Mouse (Mus musculus) telencephalon, adult 2 months (tissue): ENCODE results near the gene Mpp6.

Experiments
- DNase-seq: peaks from one replicate; pipeline ENCODE4 v3.0.0-alpha.2; 2011; ENCODE audit warnings: low read depth, low spot score

Mpp6 gene

DNA sequence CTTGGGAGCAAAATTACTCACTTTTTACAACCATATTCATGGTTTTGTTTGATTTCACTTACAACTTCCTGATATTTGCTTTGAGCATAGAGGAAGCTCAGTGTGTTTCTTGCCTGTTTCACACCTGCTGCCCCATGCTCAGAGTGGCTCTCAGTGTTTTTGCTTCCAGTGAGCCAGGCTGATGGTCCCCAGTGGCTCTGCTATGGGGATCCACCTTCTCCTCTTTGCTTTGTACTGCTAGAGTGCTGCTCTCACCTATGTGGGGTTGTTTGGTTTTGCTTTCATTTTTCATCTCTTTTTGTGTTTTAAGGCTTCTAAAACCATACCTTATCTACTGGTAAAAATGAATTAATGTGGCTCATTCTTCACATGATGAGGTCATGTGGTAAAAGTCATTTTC is 36.1 kb downstream of the Mpp6 start:
- DNase-seq = no peak

DNA sequence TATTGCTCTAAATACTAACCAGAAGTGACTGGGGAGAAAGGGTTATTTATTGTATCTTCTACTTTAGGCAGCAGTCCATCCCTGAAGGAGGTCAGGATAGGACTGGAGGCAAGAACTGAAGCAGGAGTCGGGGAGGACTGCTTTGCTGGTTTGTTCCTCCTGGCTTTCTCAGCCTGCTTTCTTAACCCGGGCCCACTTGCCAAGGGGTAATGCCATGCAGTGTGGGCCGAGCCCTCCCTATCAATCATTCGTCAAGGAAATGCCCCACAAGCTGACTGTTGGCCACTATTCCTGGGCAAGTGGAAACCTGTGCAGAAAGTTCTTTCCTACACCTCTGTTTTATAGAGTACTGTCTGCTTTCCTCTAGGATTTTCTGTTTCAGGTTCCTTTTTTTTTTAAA is 39.3 kb downstream of the Mpp6 start:
- no peak for DNase-seq

DNA sequence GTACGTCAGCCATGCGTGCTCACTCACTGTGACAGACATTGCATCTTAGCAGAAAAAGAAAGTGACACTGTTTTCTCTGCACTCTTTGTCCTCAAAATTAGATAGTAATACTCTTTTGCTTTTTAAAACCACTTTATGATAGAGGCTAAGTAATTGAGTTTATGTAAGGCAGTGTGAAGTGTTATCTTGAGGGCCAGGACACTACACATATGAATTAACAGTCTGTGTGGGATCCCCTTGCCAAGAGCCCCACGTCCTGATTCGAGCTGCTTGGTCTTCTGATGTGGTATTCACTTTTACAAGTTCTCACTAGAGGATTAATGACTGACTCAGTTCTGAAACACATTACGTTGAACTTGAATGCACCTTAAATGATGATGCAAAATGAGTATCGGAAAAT is 49.8 kb downstream of the Mpp6 start:
- DNase-seq = no peak

DNA sequence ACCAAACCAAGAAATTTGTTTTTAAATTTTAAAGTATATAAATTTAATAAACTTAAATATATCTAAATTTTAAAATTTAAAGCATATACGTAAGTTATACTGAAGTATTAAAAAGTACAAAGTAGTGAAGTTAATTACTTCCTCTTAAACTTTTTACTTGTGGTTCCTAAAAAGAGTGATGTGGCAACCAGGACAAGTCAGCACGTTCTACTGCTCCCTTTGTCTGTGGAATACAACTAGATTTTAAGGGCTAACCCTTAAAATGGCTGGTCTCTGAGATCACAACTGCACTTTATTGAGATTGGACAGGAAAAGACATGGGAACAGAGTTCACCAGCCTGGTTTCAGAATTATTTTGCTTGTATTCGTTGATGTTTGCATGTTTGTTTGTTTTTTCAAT is 53.0 kb downstream of the Mpp6 start:
- no peak for DNase-seq

DNA sequence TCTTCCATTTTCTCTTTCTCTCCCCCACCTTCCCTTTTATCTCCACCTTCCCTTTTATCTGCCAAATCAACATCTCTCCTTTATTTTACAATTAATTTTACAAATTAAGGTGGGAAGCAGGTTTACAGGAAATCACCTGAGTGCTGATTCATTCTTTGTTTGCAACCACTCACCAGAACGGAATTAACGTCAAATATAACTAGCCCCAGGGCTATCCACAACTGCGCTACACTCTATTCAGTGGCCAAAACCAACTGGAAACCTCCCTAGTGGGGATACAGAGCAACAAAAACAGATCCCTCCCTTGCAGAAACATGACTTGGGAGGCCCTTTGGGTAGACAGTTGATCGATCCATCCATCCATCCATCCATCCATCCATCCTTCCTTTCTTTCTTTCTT is 58.8 kb downstream of the Mpp6 start:
- DNase-seq = no peak

DNA sequence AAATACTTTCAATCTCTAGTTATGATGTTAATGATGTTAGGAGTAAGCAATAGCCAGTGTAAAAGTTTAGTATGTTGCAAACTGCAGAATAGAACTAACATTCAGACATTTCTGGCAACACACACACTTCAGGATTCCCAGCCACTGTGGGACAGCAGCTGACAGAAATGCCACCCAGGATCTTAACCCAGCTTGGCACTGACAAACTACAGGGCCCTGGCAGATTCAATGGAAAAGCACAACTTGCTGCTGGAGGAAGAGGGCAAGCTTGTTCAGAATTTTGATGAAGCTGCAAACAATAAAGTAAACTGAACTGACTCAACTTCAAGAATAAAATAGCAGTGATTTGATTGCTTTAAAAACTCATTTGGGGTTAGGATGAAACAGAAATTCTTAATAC is 59.7 kb downstream of the Mpp6 start:
- DNase-seq = no peak

DNA sequence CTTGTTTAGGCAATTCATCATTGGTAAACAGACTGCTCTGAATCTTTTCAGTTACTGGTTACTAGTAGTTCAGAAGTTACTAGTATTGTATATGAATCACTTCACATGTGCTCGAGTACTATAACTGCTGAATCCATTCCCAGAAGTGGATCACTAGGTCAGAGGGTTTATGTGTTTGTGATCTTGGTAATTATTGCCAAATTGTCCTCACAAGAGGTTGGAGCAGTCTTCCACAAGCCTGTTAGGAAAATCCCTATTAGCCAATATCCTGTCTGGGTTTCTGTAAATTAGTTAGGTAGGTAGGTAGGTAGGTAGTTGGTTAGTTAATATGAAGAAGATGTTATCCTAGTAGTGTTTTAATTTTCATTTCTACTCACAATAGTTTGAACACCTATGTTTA is 65.7 kb downstream of the Mpp6 start:
- no peak for DNase-seq

DNA sequence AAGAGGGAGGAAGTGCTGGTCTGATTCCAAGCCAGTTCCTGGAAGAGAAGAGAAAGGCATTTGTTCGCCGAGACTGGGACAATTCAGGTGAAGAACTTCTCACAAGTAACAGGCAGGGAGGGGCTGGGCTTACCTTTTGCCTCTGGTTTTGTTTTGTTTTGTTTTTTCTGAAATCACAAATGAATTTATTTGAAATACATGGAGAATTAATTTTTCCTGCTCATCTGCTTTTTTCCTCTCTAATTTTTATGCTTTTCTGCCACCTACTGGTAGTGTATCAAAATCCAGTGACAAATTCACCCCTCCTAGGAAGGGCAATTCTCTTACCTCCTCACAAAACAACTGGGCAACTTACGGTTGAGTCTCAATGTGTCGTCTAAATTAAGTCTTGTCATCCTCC is 70.1 kb downstream of the Mpp6 start:
- no peak for DNase-seq

DNA sequence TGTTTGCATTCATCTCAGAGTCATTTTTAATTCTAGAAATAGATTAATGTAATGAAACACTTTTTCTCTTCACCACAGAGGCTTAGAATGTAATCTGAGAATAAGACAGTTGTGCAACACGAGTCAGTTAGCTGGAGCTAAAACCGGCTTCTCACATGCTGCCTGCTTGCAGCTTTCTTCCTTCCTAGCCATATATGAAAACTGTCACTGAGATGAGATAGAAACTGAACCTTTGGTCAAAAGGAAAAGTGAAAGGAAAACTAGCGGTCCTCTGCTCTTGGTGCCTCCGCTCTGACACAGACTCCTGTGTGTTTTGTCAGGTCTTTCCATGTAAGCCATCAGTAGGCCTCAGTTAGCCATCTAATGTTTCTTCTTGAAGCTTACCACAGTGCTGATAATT is 77.9 kb downstream of the Mpp6 start:
- no peak for DNase-seq

DNA sequence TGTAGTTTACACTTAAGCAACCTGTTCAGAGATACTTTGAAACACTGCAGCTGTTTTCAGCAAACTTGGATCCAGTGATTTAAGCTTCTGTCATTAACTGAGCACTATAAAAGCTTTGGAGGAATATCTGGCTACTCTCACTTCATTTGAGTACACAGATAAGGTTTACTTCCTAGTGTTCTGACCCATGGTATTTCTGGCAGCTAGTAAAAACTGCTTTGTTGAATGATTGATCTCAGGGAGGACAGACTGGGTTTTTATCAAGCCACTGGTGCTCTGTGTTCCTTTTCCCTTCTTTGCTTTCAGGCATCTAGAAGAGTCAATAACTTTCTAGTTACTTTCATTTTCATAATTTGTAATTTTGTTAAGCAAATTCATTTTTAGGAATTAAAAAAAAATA is 79.3 kb downstream of the Mpp6 start:
- DNase-seq = no peak

DNA sequence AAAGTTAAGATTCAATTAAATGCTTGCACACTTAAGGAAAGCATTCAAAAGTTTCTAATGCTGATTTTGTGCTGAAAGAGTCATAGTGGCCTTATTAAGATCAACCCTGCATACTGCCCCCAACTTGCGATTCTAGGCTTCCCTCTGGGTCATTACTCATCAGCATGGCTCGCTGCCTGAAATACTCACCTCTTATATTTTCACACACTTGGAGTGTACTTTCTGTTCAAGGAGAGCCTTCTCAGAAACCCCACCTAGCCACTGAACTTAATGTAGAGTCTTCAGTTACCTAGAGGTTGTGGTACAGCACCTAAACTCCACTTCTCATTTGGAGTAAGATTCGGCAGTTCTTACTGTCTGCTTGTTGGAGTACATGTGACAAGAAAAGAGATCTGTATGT is 81.6 kb downstream of the Mpp6 start:
- DNase-seq = no peak

DNA sequence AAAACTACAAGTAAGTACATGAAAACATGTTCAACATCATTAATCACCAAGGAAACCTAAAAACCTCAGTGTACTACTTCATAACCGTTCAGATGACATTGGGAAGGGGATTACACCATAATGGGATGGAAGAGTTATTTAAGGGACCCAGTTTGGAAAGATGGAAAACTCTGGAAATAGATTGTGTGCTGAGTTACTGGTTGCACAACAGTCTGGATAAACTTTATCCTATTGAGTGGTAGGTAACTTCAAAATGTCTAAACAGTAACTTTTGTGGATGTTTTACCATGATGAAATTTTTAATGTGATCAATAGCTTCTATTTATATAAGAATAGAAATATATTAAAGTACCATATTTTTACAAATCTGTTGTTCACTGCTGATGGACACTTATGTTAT is 82.1 kb downstream of the Mpp6 start:
- DNase-seq = no peak

DNA sequence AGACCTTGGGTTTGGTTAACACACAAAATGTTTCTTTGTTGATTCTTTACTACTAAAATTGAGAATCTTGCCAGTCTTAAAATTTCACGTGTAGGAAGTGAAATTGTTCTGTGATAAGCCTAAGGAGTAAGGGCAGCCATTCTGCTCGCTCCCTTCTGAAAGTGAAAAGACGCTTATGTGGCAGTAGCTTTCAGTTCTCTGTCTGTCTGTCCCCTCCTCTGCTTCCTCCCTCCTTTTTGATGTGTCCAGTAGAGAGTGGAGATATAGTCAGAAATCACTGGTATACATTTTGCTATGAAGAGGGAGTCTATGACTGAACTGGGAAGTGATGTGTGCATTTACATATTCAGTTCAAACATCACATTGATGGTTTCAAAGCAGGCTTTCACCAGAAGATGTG is 82.8 kb downstream of the Mpp6 start:
- no peak for DNase-seq

DNA sequence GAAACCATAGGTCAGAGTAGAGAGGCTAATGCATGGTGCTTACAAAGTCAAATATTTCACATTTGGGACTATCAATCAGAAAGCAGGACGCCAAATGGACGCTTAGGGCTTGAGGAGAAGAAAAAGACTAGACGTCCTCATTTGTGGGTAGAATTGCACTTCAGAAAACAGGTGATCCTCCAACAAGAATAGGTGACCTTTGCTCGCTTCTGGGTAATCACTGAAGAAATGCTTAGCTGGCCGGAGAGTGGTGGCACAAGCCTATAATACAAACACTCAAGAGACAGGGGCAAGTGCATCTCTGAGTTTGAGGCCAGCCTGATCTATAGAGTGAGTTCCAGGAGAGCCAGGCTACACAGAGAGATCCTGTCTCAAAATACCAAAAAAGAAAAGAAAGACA is 83.8 kb downstream of the Mpp6 start:
- no peak for DNase-seq

DNA sequence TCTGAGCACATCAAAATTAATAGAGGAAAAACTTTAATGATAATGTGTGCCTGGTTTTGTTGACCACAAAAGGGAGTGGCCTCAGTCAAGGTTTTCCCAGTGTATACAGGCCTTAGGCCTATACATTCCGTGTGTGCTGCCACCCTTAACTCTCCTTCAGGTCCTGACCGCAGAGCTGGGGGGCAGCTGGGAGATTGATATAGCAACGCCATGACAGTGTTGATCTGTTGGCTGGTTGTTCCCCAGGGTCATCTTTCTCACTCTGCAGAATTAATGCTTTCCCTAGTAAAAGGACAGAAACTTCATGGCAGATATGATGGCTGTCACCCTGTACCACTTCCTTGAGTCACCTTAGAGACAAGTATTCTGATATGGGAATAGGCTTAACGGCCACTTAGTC is 94.3 kb downstream of the Mpp6 start:
- no peak for DNase-seq

DNA sequence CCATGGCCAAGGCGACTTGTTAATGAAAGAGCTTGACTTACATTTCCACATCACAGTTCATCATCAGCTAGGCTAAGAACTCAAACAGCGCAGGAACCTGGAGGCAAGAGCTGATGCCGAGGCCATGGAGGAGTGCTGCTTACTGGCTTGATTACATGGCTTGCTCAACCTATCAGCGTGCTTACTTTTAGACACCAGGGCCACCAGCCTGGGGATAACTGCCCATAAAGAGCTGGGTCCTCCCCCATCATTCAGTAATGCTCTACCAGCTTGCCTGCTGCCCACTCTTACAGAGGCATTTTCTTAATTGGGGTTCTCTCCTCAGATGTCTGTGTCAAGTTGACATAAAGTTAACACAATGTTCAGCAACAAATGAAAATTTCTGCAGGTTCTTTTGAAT is 95.1 kb downstream of the Mpp6 start:
- DNase-seq = no peak

DNA sequence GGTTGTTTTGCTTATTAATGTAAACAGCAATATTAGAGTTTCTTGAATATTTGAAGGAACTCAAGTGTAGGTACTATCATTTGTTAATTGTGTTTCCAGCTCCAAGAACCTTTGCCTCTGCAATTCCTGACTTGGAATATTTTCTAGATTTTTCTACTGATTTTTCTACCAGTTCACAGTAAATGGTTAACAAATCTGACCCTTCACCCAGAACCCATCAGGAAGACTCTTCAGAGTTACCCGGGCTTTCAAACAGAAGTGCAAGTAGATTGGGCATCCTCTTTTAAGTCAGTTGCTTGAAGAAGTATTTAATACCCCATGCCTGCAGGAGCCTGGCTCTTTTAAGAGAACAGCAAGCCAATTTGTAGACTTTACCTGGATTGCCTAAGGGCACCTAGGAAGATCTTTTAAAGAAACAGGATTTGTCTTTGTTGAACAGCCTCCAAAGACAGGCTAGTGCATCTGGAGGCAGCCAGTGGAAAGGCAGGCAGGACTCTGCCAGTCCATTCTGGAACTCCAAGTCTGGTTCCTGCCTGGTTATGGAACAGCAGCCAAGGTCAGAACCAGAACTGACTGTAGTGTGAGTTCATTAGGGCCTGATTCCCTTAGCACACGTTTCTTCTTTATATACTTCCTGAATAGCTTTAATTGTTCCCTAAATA is 104.8 kb downstream of the Mpp6 start:
- DNase-seq = no peak

DNA sequence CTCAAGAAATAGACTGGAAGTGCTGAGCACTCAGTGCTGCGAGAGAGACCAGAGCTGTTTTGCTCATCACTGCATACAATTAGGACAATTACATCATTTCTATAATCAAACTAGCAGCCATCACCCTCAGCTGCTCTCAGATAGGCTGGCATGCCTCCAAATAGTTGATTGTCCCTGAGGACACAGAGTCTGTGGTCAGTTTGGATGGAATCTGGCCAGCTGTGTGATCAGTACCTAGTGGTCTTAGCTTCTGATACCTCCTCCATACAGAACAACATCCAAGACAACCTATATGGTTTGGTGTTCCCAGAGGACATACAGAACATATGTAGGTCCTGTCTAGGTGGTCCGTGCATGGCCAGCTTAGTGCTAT is 105.3 kb downstream of the Mpp6 start:
- DNase-seq = no peak

DNA sequence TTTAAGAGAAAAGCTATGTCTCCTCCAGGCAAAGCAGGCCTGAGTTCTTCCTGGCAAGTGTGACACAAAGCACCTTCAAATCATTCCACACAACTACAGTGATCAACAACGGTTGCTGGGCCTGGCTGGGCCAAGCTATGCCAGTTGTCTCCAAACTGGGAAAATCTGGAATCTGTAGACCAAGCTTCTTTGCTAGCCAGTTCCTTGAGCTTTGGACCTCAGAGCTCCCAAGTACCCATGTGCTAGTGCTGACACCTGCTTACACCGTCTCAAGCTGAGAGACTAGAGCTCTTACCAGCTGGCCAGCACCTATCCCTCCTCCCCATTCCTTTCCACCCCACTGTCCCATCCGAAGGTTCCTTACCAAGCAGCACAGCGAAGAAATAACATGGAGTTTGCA is 105.9 kb downstream of the Mpp6 start:
- no peak for DNase-seq

DNA sequence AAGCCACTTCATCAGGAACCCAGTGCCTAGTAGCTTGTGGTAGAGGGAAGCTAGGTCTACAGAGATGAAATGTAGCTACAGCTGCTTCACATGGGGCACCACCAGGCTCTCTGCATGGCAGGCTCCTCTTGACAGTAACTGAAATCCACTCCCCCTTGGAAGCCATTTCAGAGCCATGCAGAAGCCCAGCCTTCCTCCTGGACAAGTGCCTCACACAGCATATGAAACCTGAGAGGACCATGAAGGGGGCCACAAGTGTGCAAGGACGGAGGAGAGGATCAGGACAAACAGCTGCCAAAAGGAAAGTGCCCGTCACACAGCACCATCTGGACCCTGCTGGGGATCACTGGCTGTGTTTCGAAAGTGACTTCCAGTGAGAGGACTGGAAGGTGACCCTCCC is 108.6 kb downstream of the Mpp6 start:
- no peak for DNase-seq

DNA sequence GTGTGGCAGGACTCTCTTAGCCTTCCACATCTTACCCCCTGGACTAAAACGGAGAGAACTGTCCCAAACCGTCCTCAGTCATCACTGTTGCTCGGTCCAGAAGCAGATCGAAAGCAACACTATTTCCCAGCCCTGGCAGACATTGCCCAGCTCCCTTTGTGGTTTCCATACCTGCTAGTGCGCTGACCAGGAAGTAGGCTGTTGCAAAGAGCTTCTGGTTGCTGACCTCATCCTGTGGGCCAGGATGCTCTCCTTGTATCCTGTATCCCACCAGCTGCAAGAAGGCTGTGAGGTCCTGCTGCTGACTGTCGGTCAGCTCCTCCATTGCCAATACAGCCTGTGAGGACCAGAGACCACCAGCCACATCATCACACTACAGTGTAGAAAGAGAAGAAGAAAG is 109.0 kb downstream of the Mpp6 start:
- no peak for DNase-seq

DNA sequence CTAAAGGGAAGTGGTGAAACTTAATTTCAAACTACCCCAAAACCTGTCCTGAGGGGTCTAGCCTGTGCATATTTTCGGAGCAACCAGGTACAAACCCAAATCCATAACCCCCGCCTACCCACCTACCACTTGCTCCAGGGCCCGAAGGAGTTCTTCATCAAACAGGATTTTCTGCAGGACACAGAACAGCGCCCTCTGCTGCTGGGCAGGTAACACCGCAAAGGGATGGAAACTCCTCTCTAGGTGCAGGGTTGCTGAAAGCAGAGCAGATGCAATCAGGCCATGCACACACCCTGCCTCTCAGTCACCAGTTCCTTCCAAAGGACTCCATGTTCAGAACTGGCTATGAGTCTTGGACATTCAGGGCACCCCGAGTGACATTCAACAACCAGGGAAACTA is 110.8 kb downstream of the Mpp6 start:
- no peak for DNase-seq

DNA sequence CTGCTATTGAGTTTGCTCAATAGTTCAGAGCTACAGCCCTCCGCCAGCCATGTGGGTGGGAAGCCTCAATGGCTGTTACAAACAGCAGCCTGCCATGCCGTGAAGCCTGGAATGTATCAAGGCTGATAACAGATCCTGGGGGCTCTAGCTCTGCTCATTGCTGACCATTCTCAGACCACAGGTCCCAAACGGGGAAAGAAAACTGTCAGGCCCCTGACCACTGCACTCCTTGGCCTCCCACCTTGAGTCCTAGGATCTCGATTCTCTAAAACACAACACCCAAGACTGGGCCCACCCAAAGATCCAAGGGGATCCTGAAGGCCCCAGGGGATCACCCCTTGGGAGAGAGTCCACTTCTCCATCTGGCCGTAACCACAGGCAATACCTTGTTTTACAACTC is 112.3 kb downstream of the Mpp6 start:
- no peak for DNase-seq

DNA sequence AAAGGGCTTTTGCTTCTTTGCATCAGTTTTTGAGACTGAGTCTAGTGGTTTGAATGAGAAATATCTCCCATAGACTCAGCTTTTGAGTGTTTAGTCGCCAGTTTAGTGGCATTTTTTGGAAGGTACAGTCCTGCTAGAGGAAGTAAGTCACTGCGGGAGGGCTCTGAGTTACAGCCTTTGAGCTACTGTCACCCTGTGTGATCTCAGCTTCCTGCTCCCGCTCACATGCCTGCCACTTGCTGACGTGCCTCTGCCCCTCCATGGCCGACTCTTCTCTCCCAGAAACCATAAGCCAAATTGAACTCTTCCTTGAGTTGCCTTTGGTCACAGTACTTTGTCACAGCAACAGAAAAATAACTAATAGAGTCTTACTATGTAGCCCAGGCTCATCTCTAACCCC is 112.9 kb downstream of the Mpp6 start:
- no peak for DNase-seq

DNA sequence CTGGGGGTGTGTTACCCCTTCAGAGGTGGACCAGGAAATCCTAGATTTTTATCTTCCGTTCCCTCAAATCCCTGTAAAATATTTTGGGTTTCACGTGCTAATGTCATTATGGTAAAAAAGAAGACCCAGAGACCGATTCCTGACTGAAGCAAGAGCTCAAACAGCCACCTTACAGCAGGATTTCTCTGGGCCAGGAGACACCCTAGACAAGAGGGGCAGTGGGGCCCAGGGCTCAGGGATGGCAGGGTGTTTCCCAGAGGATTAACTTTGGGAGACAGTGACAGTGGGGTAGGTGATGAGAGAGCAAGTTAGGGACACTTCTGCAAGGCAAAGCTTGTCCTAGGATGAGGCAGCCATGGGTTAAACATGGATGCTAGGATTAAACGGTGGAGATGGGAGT is 113.6 kb downstream of the Mpp6 start:
- no peak for DNase-seq
